Mouse (Mus musculus): ENCODE measurements at regions not wholly inside any gene's neighbourhood (a gene's known extent, or its start where the extent isn't known, plus 50 kb on each side); places are given as distances from the start of the nearest gene placed in this dataset.

- DNase-seq (ENCODE audit: low spot score) = no peak
Observed at GRCm38 (mm10) chr9:61707296-61707695, 207.0 kb downstream of the Rplp1 start.

GRCm38 (mm10) chr9:61706263-61706755, 208.0 kb downstream of the Rplp1 start:
- no peak for DNase-seq (ENCODE audit: low spot score)

GRCm38 (mm10) chr9:61705586-61706233, 208.6 kb downstream of the Rplp1 start:
- DNase-seq (ENCODE audit: low spot score) = no peak

- no peak for DNase-seq (ENCODE audit: low spot score)
Observed at GRCm38 (mm10) chr9:61703301-61703700, 211.0 kb downstream of the Rplp1 start.

- no peak for DNase-seq (ENCODE audit: low spot score)
Observed at GRCm38 (mm10) chr9:61702280-61702966, 211.9 kb downstream of the Rplp1 start.

DNA sequence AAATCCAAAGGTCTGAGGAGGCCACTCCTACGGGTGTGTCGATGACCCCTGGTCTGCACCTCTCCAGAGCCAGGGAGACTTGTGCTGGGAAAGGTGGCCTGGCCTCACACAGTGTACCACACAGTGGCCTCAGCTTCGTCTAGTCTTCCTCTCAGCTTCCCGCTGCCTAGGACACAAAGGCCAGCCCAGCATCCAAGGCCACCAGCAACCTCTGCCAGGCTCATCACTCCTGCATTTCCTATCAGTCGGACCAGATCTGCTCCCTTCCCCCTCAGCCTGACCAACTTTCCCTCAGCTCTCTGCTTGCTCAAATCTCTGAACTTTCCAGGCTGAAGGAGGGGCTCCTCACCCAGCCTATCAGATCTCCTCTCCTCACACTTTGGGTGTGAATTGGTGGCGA, 213.8 kb downstream of the Rplp1 start:
- DNase-seq (ENCODE audit: low spot score) = no peak

GRCm38 (mm10) chr9:61699618-61700017, 214.7 kb downstream of the Rplp1 start:
- DNase-seq (ENCODE audit: low spot score) = no peak

- peak; percentile 76 for DNase-seq (ENCODE audit: low spot score)
Observed at GRCm38 (mm10) chr9:61697959-61698358, 216.4 kb downstream of the Rplp1 start.

DNA sequence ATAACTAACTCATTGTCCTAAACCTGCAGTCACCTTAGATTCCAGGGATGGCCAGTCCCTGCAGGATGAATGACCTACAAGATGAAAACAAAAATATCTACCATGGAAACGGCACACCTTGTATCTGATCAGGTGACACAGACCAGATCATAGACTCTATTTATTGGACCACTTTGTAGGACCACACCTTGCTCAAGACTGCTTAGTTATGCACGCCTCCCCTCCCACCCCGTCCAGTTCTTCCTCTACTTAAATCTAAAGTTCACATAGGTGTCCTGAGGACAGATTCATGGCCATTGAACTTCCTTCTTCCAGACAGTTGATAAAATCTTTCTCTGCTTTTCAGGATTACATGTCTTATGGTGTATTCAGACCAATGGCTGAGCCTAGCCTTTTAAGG, 217.5 kb downstream of the Rplp1 start:
- DNase-seq (ENCODE audit: low spot score) = no peak

DNA sequence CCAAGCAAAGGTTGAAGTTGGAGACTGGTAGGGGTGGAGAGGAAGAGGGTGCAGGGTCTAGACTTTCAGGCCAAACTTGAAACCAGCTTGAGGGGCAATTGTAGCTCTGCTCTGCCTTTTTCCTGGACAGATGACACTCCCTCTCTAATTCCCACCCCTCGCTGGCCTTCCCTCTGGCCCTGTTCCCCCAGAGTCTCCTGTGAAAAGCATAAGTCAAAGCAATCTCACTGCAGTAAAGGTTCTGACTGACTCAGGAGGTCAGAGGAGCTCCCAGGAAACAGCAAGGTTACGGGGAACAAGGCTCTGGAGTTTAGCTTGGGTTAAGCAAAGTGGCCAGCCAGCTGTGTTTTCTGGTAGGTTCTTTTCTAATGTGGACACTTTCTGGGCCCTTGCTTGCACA, 218.5 kb downstream of the Rplp1 start:
- DNase-seq (ENCODE audit: low spot score) = no peak

DNA sequence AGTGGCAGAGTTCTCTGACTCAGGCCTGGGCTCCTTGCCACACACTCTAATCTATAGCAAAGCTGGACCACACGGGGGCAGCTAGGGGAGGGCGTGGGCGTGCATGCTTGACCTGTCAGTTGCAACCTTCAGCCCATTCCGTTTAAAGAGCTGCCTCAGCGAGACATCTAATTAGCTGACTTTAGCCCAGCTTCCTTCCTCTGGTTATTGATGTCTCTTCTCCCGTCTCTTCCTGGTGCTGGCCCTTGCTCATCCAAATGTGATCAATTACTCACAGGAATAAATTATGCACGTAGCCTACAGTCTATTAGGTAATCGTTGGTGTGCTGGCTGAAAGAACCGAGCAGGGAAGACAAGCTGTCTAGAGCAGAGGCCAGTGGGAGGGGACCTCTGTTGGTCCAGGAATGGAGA, 219.0 kb downstream of the Rplp1 start:
- peak; percentile 40 for DNase-seq (ENCODE audit: low spot score)

DNA sequence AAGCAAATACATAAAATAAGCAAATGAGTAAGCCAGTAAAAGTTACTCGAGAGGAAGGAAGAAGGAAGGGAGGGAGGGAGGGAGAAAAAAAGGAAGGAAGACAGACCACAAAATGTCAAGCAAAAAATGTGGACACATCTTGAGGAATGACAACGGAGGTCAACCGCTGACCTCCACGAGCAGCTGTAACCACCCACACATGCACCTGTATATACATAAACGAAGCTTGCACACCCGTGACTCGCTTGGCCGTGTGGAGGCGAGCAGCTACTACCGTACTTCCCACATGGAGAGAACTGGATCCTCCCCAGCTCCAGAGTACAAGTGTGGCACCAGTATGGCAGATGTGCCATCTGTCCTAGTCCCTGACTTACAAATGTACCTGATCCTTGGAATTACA, 220.1 kb downstream of the Rplp1 start:
- DNase-seq (ENCODE audit: low spot score) = no peak

- DNase-seq (ENCODE audit: low spot score) = no peak
Observed at GRCm38 (mm10) chr9:61690786-61691185, 223.6 kb downstream of the Rplp1 start.

GRCm38 (mm10) chr9:61689939-61690338, 224.4 kb downstream of the Rplp1 start:
- peak; percentile 15 for DNase-seq (ENCODE audit: low spot score)

- DNase-seq (ENCODE audit: low spot score) = no peak
Observed at GRCm38 (mm10) chr9:61689516-61689915, 224.8 kb downstream of the Rplp1 start.

GRCm38 (mm10) chr9:61683557-61683956, 230.8 kb downstream of the Rplp1 start:
- no peak for DNase-seq (ENCODE audit: low spot score)

DNA sequence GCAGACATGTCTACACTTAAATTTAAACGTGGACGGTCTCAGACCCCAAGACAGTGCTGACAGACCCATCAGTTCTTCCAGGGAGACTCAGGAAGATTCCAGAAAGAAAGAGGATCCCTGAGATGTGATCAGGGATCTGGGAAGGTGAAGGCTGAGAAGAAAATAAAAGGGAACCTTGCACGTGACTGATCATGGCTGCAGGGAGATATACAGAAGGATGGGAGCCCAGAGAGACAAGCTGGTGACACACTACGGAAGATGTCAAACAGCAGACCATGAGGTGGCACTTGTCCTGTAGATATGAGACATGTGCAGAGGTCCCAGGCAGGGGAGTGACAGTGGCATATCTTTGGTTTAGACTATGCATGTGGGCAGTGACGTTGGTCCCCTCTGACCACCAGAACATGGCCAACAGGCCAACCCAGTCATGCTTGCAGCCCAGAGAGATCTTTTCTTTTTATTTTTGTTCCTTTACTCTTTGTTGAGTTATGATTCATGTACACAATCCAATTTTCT, 231.5 kb downstream of the Rplp1 start:
- no peak for DNase-seq (ENCODE audit: low spot score)

GRCm38 (mm10) chr9:61682316-61682715, 232.0 kb downstream of the Rplp1 start:
- DNase-seq (ENCODE audit: low spot score) = no peak

DNA sequence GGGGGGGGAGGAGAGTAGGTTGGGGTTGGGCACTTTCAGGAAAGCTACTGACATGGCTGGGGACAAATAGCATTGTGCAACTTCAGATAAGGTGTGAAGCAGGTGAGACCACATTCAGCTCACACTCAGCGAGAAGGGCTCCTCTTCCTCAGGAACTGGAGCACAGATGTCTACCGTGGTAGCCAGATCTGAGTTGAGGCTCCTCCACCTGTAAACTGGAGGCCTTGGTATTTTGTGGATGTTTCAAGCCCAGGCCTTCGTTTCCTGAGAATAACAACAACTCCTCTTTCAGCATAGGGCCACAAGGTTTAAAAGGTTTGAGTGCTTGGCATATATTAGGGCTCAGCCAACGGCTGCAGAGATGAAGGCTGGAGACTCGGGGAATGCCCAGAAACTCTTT, 232.9 kb downstream of the Rplp1 start:
- DNase-seq (ENCODE audit: low spot score) = no peak

GRCm38 (mm10) chr9:61680911-61681311, 233.4 kb downstream of the Rplp1 start:
- no peak for DNase-seq (ENCODE audit: low spot score)

DNA sequence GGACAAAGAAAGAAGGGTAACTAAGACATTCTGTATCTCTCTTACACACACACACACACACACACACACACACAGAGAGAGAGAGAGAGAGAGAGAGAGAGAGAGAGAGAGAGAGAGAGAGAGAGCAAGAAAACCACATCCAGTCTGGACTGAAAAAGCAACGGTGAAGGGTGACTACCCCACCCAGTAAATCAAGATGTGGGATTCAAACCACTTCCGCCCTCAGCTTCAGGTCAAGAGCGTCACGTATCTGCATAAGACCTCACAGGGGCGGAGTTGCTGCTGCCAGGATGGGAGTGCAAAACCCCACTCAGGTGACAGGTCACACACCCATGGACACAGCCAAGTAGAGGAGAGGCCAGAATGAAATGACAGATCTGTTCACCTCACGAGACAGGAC, 234.7 kb downstream of the Rplp1 start:
- DNase-seq (ENCODE audit: low spot score) = no peak

- no peak for DNase-seq (ENCODE audit: low spot score)
Observed at GRCm38 (mm10) chr9:61677603-61678002, 236.7 kb downstream of the Rplp1 start.

GRCm38 (mm10) chr9:61677037-61677436, 237.3 kb downstream of the Rplp1 start:
- DNase-seq (ENCODE audit: low spot score) = no peak

GRCm38 (mm10) chr9:61675366-61675765, 239.0 kb downstream of the Rplp1 start:
- no peak for DNase-seq (ENCODE audit: low spot score)
